Mouse (Mus musculus): ENCODE results near the gene Olfr639.

DNA sequence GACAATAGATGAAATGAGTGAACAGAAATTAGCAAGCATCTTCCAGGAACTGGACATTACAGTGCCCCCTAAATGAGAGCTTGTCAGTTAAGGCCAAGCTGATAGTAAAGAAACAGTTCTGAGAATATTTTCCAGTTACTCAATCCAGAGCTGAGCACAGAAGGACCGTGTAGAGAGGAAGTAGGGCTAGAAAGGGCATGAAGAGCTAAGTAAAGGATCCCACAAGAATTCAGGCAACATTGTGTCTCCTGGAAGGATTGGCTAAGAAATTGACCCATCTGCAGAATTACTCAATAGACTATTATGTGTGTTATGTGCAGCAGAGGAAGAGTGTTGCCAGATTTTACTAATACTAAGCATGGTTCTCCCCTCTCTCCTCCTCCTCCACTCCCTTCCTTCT, 45.3 kb downstream of the Olfr639 start:
- no peak for TF ChIP-seq POLR2A (IDR thresholded peaks at IDR 0.05; ENCODE audit: low read depth, low read length)
- TF ChIP-seq CTCF (conservative IDR thresholded peaks at IDR 0.05; ENCODE audit: insufficient read depth, insufficient read length, low read depth, low read length) = no peak

Measured in kidney, adult 2 months (tissue).